Mouse (Mus musculus) myocyte (in vitro differentiated cells): ENCODE results near the gene Krt80.

ENCODE experiments used
- E2F4 ChIP-seq: IDR thresholded peaks from one replicate; pipeline ENCODE4 v1.6.1; 2011; ENCODE audit warnings: mild to moderate bottlenecking, control low read depth, moderate library complexity; ENCODE audit not compliant: insufficient read depth
- MAX ChIP-seq: IDR thresholded peaks from one replicate; pipeline ENCODE4 v1.6.1; 2011; ENCODE audit warnings: low read depth, mild to moderate bottlenecking, control low read depth
- MYOD1 ChIP-seq, 3 experiments: IDR thresholded peaks; one replicate each; pipeline ENCODE4 v1.6.1; 2011; ENCODE audit warnings: control low read depth in 2 of 3, low read depth in 2 of 3, mild to moderate bottlenecking in 2 of 3, moderate library complexity in 1 of 3; ENCODE audit not compliant: insufficient read length in 2 of 3, control insufficient read depth in 1 of 3
- MYOG ChIP-seq, 3 experiments: IDR thresholded peaks; one replicate each; pipeline ENCODE4 v1.6.1; 2011; ENCODE audit warnings: control low read depth in 2 of 3, low read depth in 2 of 3, mild to moderate bottlenecking in 2 of 3; ENCODE audit not compliant: insufficient read length in 2 of 3, control insufficient read depth in 1 of 3, insufficient read depth in 1 of 3
- POLR2A ChIP-seq: IDR thresholded peaks from one replicate; pipeline ENCODE4 v1.6.1; 2011; ENCODE audit warnings: low read depth, mild to moderate bottlenecking, control low read depth, moderate library complexity; ENCODE audit not compliant: insufficient read length
- POLR2AphosphoS2 ChIP-seq: IDR thresholded peaks from one replicate; pipeline ENCODE4 v1.6.1; 2011; ENCODE audit warnings: low read depth, control low read depth; ENCODE audit not compliant: insufficient read length
- SRF ChIP-seq: IDR thresholded peaks from one replicate; pipeline ENCODE4 v1.6.1; 2011; ENCODE audit warnings: low read depth; ENCODE audit not compliant: control insufficient read depth, insufficient read length
- USF1 ChIP-seq: IDR thresholded peaks from one replicate; pipeline ENCODE4 v1.6.1; 2011; ENCODE audit warnings: low read depth, mild to moderate bottlenecking, control low read depth, moderate library complexity

DNA sequence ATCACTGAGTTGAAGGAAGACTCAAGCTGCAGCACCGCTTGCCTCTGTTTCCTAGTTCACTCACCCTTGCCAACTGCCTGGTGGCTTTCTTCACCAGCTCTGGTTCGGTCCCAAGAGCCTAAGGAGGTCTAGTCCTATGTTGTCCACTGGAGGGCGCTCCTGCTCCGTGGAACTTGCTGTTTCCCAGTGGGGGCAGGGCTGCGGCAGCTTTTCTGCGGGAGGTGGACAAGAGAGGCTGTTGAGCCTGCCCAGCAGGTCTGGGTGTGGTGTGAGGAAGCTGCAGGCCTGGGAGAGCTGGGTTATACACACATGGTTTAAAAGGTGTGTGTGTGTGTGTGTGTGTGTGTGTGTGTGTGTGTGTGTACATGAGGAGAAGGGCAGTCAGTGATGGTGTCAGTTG, 42.7 kb downstream of the Krt80 start:
- TF ChIP-seq MAX (no peak), POLR2A (no peak), POLR2AphosphoS2 (no peak), USF1 (no peak), MYOG (IDR thresholded peaks at IDR 0.05; ENCODE audit: control insufficient read depth in 1 of 3, insufficient read depth in 1 of 3, insufficient read length in 2 of 3, low read depth in 2 of 3) (no peak), SRF (no peak), E2F4 (no peak), MYOD1 (IDR thresholded peaks at IDR 0.05; ENCODE audit: control insufficient read depth in 1 of 3, insufficient read length in 2 of 3, low read depth in 2 of 3) (no peak)
